ENCODE assay signal across 23 mouse cellular contexts in genomic region chr14:55707397-55707796, GRCm38 (mm10). TPM values are rescaled to one million over a fixed set of nuclear protein-coding genes. Genes with fewer than 3 reads are reported as not detected.
DNase-seq lines count a peak whose midpoint lies in the region; ATAC-seq and TF ChIP-seq lines count a peak whose summit lies in the region.
"Had no signal": no experiment of that assay in that cellular context is flagged by ENCODE, and none has a peak within 500 bp of the region (broad histone marks: within the 10 kb centered on the region; RNA-seq: fewer than 3 reads in every experiment).

No protein-coding gene starts in this region.

- DNase-seq in liver, embryonic 11.5 days (ENCODE audit: low spot score), result no peak
- DNase-seq in stomach, postnatal 0 days (ENCODE audit: low spot score), result no peak
- no peak for DNase-seq in embryo, embryonic 9.5 days (ENCODE audit: extremely low spot score)
- DNase-seq in thymus, postnatal 4 days, result no peak
- DNase-seq in thymus, postnatal 10 days (ENCODE audit: low spot score in 2 of 2), result no peak
- DNase-seq: adrenal gland, postnatal 25 days; B cell, adult 2 months; cerebellum, adult 18-20 months; cerebellum, postnatal 10 days; embryo, embryonic 11 days; gastrocnemius, postnatal 25 days; heart, postnatal 36 days had no signal

- H3K27me3 ChIP-seq in intestine, embryonic 16.5 days (replicated peaks; ENCODE audit: control insufficient read depth, insufficient read depth, low read length), result no peaks in the 10 kb centered on the region
- H3K27me3 ChIP-seq in intestine, embryonic 15.5 days (replicated peaks), result peaks cover 1% of the 10 kb centered on the region; the same call in 1 of the 2 replicates
- H3K27me3 ChIP-seq in liver, embryonic 11.5 days (replicated peaks; ENCODE audit: control insufficient read depth, insufficient read depth, low read length), result 0 out of 2 replicates have a peak, but pooled peaks cover 5% of the 10 kb centered on the region
- H3K27me3 ChIP-seq in liver, embryonic 15.5 days, result 0 out of 2 replicates have a peak, but pooled peaks cover 4% of the 10 kb centered on the region
- H3K27me3 ChIP-seq in stomach, postnatal 0 days (ENCODE audit: control insufficient read depth, insufficient read depth, low read length), result no peaks in the 10 kb centered on the region
- H3K27me3 ChIP-seq: forebrain, embryonic 15.5 days; Patski had no signal

- peaks cover 3% of the 10 kb centered on the region; the same call in 1 of the 2 replicates for H3K4me1 ChIP-seq in intestine, embryonic 16.5 days (ENCODE audit: control insufficient read depth, insufficient read depth, low read length)
- no peaks in the 10 kb centered on the region for H3K4me1 ChIP-seq in intestine, embryonic 15.5 days (replicated peaks)
- H3K4me1 ChIP-seq in liver, embryonic 11.5 days (replicated peaks; ENCODE audit: control insufficient read depth, insufficient read depth, low read length), result peaks cover 29% of the 10 kb centered on the region
- H3K4me1 ChIP-seq in liver, embryonic 15.5 days (replicated peaks), result peaks cover 30% of the 10 kb centered on the region
- no peaks in the 10 kb centered on the region for H3K4me1 ChIP-seq in stomach, postnatal 0 days (replicated peaks; ENCODE audit: control insufficient read depth, insufficient read depth)
- H3K4me1 ChIP-seq: embryonic facial prominence, embryonic 12.5 days; forebrain, embryonic 15.5 days; heart, embryonic 12.5 days; hindbrain, embryonic 12.5 days had no signal

- ATAC-seq in intestine, embryonic 16.5 days, result 0 out of 2 replicates have a peak, but pooled peaks have one; percentile 8
- no peak for ATAC-seq in intestine, embryonic 15.5 days
- peak; percentile 74 for ATAC-seq in liver, embryonic 11.5 days (replicated peaks; ENCODE audit: low FRiP score)
- ATAC-seq in liver, embryonic 15.5 days (ENCODE audit: insufficient read depth), result peak; percentile 43; the same call in 1 of the 2 replicates
- ATAC-seq in stomach, postnatal 0 days (ENCODE audit: low FRiP score, low TSS enrichment), result no peak
- ATAC-seq: activated CD4-positive, CD25-positive, alpha-beta regulatory T cell, adult 4 months; CD4-positive, CD25-positive, alpha-beta regulatory T cell, adult 4 months; forebrain, embryonic 15.5 days; hindbrain, embryonic 16.5 days; Patski had no signal

- H3K36me3 ChIP-seq in intestine, embryonic 16.5 days (ENCODE audit: control insufficient read depth, insufficient read depth, low read length), result no peaks in the 10 kb centered on the region
- H3K36me3 ChIP-seq in intestine, embryonic 15.5 days, result no peaks in the 10 kb centered on the region
- no peaks in the 10 kb centered on the region for H3K36me3 ChIP-seq in liver, embryonic 11.5 days (ENCODE audit: control insufficient read depth, insufficient read depth, low read length)
- no peaks in the 10 kb centered on the region for H3K36me3 ChIP-seq in liver, embryonic 15.5 days (replicated peaks)
- no peaks in the 10 kb centered on the region; the same call in 1 of the 2 replicates for H3K36me3 ChIP-seq in stomach, postnatal 0 days (ENCODE audit: control insufficient read depth, insufficient read depth, low read length)
- H3K36me3 ChIP-seq: embryonic facial prominence, embryonic 12.5 days; forebrain, embryonic 15.5 days; heart, embryonic 12.5 days; hindbrain, embryonic 12.5 days had no signal

- TF ChIP-seq CTCF in stomach, postnatal 0 days (IDR thresholded peaks at IDR 0.05; ENCODE audit: low read depth), result no peak

- no peaks in the 10 kb centered on the region for H3K9me3 ChIP-seq in intestine, embryonic 16.5 days (ENCODE audit: control insufficient read depth, low read length)
- no peaks in the 10 kb centered on the region for H3K9me3 ChIP-seq in intestine, embryonic 15.5 days
- H3K9me3 ChIP-seq in liver, embryonic 11.5 days (ENCODE audit: control insufficient read depth, low read length), result no peaks in the 10 kb centered on the region
- H3K9me3 ChIP-seq in liver, embryonic 15.5 days (replicated peaks), result no peaks in the 10 kb centered on the region
- H3K9me3 ChIP-seq in stomach, postnatal 0 days (ENCODE audit: control insufficient read depth, low read length), result no peaks in the 10 kb centered on the region
- H3K9me3 ChIP-seq: embryonic facial prominence, embryonic 12.5 days; forebrain, embryonic 15.5 days; heart, embryonic 12.5 days; hindbrain, embryonic 12.5 days had no signal

- H3K9ac ChIP-seq in intestine, embryonic 16.5 days (ENCODE audit: low read depth, low read length), result no peak overlapping the region
- H3K9ac ChIP-seq in intestine, embryonic 15.5 days, result no peak overlapping the region
- H3K9ac ChIP-seq in liver, embryonic 11.5 days (ENCODE audit: low read depth, low read length), result no peak overlapping the region
- no peak overlapping the region for H3K9ac ChIP-seq in liver, embryonic 15.5 days
- H3K9ac ChIP-seq in stomach, postnatal 0 days (ENCODE audit: low read length), result 0 out of 2 replicates have a peak overlapping the region, but pooled peaks have one; percentile 14
- H3K9ac ChIP-seq: embryonic facial prominence, embryonic 12.5 days; forebrain, embryonic 15.5 days; heart, embryonic 12.5 days; hindbrain, embryonic 12.5 days had no signal

- TF ChIP-seq EP300 in stomach, postnatal 0 days (optimal IDR thresholded peaks at IDR 0.05), result no peak

- no peak overlapping the region for H3K4me3 ChIP-seq in intestine, embryonic 16.5 days (ENCODE audit: low read length)
- no peak overlapping the region for H3K4me3 ChIP-seq in intestine, embryonic 15.5 days (replicated peaks)
- no peak overlapping the region for H3K4me3 ChIP-seq in liver, embryonic 11.5 days (ENCODE audit: low read depth, low read length)
- H3K4me3 ChIP-seq in liver, embryonic 15.5 days (replicated peaks), result no peak overlapping the region
- H3K4me3 ChIP-seq in stomach, postnatal 0 days (ENCODE audit: low read depth, low read length), result no peak overlapping the region
- H3K4me3 ChIP-seq: embryonic facial prominence, embryonic 12.5 days; forebrain, embryonic 15.5 days; heart, embryonic 12.5 days; hindbrain, embryonic 12.5 days had no signal

- no peak overlapping the region for H3K4me2 ChIP-seq in intestine, embryonic 16.5 days (ENCODE audit: low read depth, low read length)
- no peak overlapping the region for H3K4me2 ChIP-seq in intestine, embryonic 15.5 days (replicated peaks)
- no peak overlapping the region for H3K4me2 ChIP-seq in liver, embryonic 11.5 days
- H3K4me2 ChIP-seq in liver, embryonic 15.5 days, result no peak overlapping the region
- H3K4me2 ChIP-seq in stomach, postnatal 0 days (replicated peaks; ENCODE audit: low read depth), result no peak overlapping the region
- H3K4me2 ChIP-seq: embryonic facial prominence, embryonic 12.5 days; forebrain, embryonic 15.5 days; heart, embryonic 12.5 days; hindbrain, embryonic 12.5 days had no signal

- no peak overlapping the region for H3K27ac ChIP-seq in intestine, embryonic 16.5 days (ENCODE audit: low read length)
- H3K27ac ChIP-seq in intestine, embryonic 15.5 days, result no peak overlapping the region
- no peak overlapping the region; the same call in 1 of the 2 replicates for H3K27ac ChIP-seq in liver, embryonic 11.5 days (ENCODE audit: low read depth, low read length)
- H3K27ac ChIP-seq in liver, embryonic 15.5 days (replicated peaks), result no peak overlapping the region
- H3K27ac ChIP-seq in stomach, postnatal 0 days (replicated peaks), result no peak overlapping the region
- H3K27ac ChIP-seq: embryonic facial prominence, embryonic 12.5 days; forebrain, embryonic 15.5 days; hindbrain, embryonic 12.5 days had no signal

- WGBS in intestine, embryonic 16.5 days, result 72% methylated on average over 5 of the region's 5 CpGs
- 78% methylated on average over 5 of the region's 5 CpGs for WGBS in intestine, embryonic 15.5 days
- WGBS in liver, embryonic 11.5 days, result 44% methylated on average over 5 of the region's 5 CpGs
- WGBS in liver, embryonic 15.5 days (ENCODE audit: insufficient replicate concordance), result 25% methylated on average over 5 of the region's 5 CpGs
- 63% methylated on average over 5 of the region's 5 CpGs for WGBS in stomach, postnatal 0 days

RNA-seq across cellular contexts. Expression of gene Tgm1, which starts 6.3 kb away (rescaled TPM):
- 0.75 and 1.4 TPM in 2 replicates for polyA plus RNA-seq in intestine, embryonic 16.5 days (2015; fragmentation: Nextera tagmentation; extraction: Ambion mirVana)
- 1.1 and 1.2 TPM in 2 replicates for polyA plus RNA-seq in intestine, embryonic 15.5 days (2015; fragmentation: Nextera tagmentation; extraction: Ambion mirVana)
- 3.0 and 3.3 TPM in 2 replicates for polyA plus RNA-seq in liver, embryonic 11.5 days (2014; fragmentation: Nextera tagmentation; extraction: Ambion mirVana)
- polyA plus RNA-seq in liver, embryonic 15.5 days (2015; fragmentation: Nextera tagmentation; extraction: Ambion mirVana), result 2.9 and 3.9 TPM in 2 replicates
- 79.0 and 80.6 TPM in 2 replicates for polyA plus RNA-seq in stomach, postnatal 0 days (2015; fragmentation: Nextera tagmentation; extraction: Ambion mirVana)
- polyA plus RNA-seq: activated CD4-positive, CD25-positive, alpha-beta regulatory T cell, adult 4 months; CD4-positive, CD25-positive, alpha-beta regulatory T cell, adult 4 months had no signal

RNA-seq across cellular contexts. Expression of gene Rabggta, which starts 14.7 kb away (rescaled TPM):
- polyA plus RNA-seq in intestine, embryonic 16.5 days (2015; fragmentation: Nextera tagmentation; extraction: Ambion mirVana), result 36.9 and 37.5 TPM in 2 replicates
- 34.1 and 34.9 TPM in 2 replicates for polyA plus RNA-seq in intestine, embryonic 15.5 days (2015; fragmentation: Nextera tagmentation; extraction: Ambion mirVana)
- polyA plus RNA-seq in liver, embryonic 11.5 days (2014; fragmentation: Nextera tagmentation; extraction: Ambion mirVana), result 22.8 and 24.0 TPM in 2 replicates
- polyA plus RNA-seq in liver, embryonic 15.5 days (2015; fragmentation: Nextera tagmentation; extraction: Ambion mirVana), result 10.5 and 11.0 TPM in 2 replicates
- polyA plus RNA-seq in stomach, postnatal 0 days (2015; fragmentation: Nextera tagmentation; extraction: Ambion mirVana), result 25.7 and 27.3 TPM in 2 replicates

RNA-seq across cellular contexts. Expression of gene Tinf2, which starts 25.8 kb away (rescaled TPM):
- polyA plus RNA-seq in intestine, embryonic 16.5 days (2015; fragmentation: Nextera tagmentation; extraction: Ambion mirVana), result 32.6 and 37.1 TPM in 2 replicates
- polyA plus RNA-seq in intestine, embryonic 15.5 days (2015; fragmentation: Nextera tagmentation; extraction: Ambion mirVana), result 35.8 and 38.7 TPM in 2 replicates
- 42.3 and 44.9 TPM in 2 replicates for polyA plus RNA-seq in liver, embryonic 11.5 days (2014; fragmentation: Nextera tagmentation; extraction: Ambion mirVana)
- 21.0 and 22.4 TPM in 2 replicates for polyA plus RNA-seq in liver, embryonic 15.5 days (2015; fragmentation: Nextera tagmentation; extraction: Ambion mirVana)
- polyA plus RNA-seq in stomach, postnatal 0 days (2015; fragmentation: Nextera tagmentation; extraction: Ambion mirVana), result 17.5 and 17.8 TPM in 2 replicates

RNA-seq across cellular contexts. Expression of gene Nedd8, which starts 35.5 kb away (rescaled TPM):
- polyA plus RNA-seq in intestine, embryonic 16.5 days (2015; fragmentation: Nextera tagmentation; extraction: Ambion mirVana), result 464 and 495 TPM in 2 replicates
- polyA plus RNA-seq in intestine, embryonic 15.5 days (2015; fragmentation: Nextera tagmentation; extraction: Ambion mirVana), result 510 and 527 TPM in 2 replicates
- polyA plus RNA-seq in liver, embryonic 11.5 days (2014; fragmentation: Nextera tagmentation; extraction: Ambion mirVana), result 489 and 507 TPM in 2 replicates
- polyA plus RNA-seq in liver, embryonic 15.5 days (2015; fragmentation: Nextera tagmentation; extraction: Ambion mirVana), result 218 and 233 TPM in 2 replicates
- 402 and 425 TPM in 2 replicates for polyA plus RNA-seq in stomach, postnatal 0 days (2015; fragmentation: Nextera tagmentation; extraction: Ambion mirVana)

RNA-seq across cellular contexts. Expression of gene Gmpr2, which starts 35.7 kb away (rescaled TPM):
- 52.3 and 58.4 TPM in 2 replicates for polyA plus RNA-seq in intestine, embryonic 16.5 days (2015; fragmentation: Nextera tagmentation; extraction: Ambion mirVana)
- polyA plus RNA-seq in intestine, embryonic 15.5 days (2015; fragmentation: Nextera tagmentation; extraction: Ambion mirVana), result 58.6 and 58.7 TPM in 2 replicates
- polyA plus RNA-seq in liver, embryonic 11.5 days (2014; fragmentation: Nextera tagmentation; extraction: Ambion mirVana), result 54.9 and 58.0 TPM in 2 replicates
- polyA plus RNA-seq in liver, embryonic 15.5 days (2015; fragmentation: Nextera tagmentation; extraction: Ambion mirVana), result 21.2 and 25.6 TPM in 2 replicates
- 24.8 and 26.8 TPM in 2 replicates for polyA plus RNA-seq in stomach, postnatal 0 days (2015; fragmentation: Nextera tagmentation; extraction: Ambion mirVana)

Comparison
In these comparisons a context has a peak if more than half of its experiments do, and no peak if none do; other contexts are left out.
1. ATAC-seq: peak in intestine, embryonic 16.5 days (single experiment), liver, embryonic 11.5 days (single experiment) and liver, embryonic 15.5 days (single experiment); none in intestine, embryonic 15.5 days (single experiment) and stomach, postnatal 0 days (single experiment).
2. RNA of gene Tgm1, which starts 6.3 kb away (polyA plus RNA-seq): 79.0 to 80.6 TPM in stomach, postnatal 0 days; 3.0 to 3.3 TPM in liver, embryonic 11.5 days, 2.9 to 3.9 TPM in liver, embryonic 15.5 days, 0.75 to 1.4 TPM in intestine, embryonic 16.5 days and 1.1 to 1.2 TPM in intestine, embryonic 15.5 days; every median in the first group is over 10 times any median in the second.